Mouse (Mus musculus): ENCODE results near the gene Polr3h. TPM values are rescaled to one million over a fixed set of nuclear protein-coding genes. Genes with fewer than 3 reads are reported as not detected.

Polr3h gene
- total and polyA plus RNA-seq, 3 experiments: 40.5 to 224 (median 59.3) TPM

DNA sequence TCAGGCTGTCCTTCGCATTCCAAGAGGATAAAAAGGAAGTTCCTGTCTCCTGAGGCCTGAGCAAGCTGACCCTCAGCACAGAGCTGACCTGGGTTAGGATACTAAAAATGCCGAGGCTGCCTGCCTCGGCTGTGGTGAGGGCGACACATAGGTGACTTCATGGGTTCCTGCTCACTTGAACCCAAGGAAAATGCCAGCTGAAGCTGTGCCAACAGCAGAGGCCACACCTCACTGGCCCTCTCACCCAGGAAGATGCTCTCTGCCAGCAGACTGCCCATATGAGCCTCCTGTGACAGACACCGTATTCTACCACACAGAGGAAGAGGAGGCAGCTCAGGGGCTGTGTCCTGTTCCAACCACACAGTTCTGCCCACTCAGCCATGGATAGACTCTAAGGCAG is 7.0 kb downstream of the Polr3h start:
- TF ChIP-seq MXI1 (IDR thresholded peaks at IDR 0.05; ENCODE audit: low read depth, low read length): no peak
- TF ChIP-seq BHLHE40 (IDR thresholded peaks at IDR 0.05; ENCODE audit: low read depth, low read length): no peak
- TF ChIP-seq CHD1 (IDR thresholded peaks at IDR 0.05; ENCODE audit: low read depth, low read length): no peak
- no peak for TF ChIP-seq MAZ (IDR thresholded peaks at IDR 0.05; ENCODE audit: low read depth, low read length)
- no peak for TF ChIP-seq ZMIZ1 (IDR thresholded peaks at IDR 0.05; ENCODE audit: low read depth, low read length)
- no peak for TF ChIP-seq ETS1 (conservative IDR thresholded peaks at IDR 0.05; ENCODE audit: low read depth, low read length)
- peaks cover 11 to 25% of the 10 kb centered on the region in 2 experiments for H3K4me1 ChIP-seq (ENCODE audit: control insufficient read depth in 1 of 2, insufficient read depth in 2 of 2)

DNA sequence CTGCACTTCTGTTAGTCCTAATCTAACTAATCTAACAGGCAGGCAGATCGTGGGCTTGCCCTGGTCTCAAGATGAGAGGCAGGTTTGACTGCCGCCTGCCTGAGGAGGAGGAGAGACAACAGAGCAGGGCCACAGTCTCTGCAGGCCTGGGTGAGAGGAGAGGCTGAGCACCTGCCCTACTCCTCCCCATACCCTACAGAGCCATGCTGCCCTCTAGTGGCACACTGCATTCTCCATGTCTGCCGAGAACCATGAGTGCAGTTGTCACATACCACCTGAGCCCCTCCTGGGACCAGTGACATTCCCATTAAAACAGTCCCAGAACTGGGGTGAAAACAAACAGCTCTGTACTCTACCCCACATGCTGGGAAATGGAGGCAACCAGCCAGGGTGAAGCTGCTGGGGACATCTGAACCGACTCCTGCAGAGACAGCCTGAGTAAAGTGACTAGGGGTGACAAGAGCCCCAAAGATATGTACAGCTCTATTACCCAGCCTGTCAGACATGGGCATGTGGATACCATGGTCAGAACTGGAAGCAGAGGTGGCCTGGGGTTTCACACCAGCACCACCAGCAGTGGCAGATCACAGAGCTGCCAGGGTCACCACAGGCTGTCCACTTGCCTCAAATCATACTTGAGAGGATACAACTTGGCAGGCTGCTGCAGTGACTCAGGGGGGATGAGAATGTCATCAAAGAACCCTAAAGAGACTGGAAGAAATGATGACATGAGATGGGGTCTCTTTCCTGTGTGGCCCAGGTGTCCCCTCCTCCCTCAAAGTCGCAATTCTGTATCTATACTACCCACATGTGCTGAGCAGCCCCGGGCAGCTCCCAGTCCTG is 8.2 kb downstream of the Polr3h start:
- H3K36me3 ChIP-seq (replicated peaks in 1 of 2; ENCODE audit: control insufficient read depth in 1 of 2, insufficient read depth in 1 of 2, low read length in 1 of 2): peaks cover 54 to 95% of the 10 kb centered on the region in 2 experiments
- no peaks in the 10 kb centered on the region for H3K27me3 ChIP-seq (replicated peaks)
- no peak overlapping the region for H3K9ac ChIP-seq (ENCODE audit: insufficient read depth, low read depth)
- dilution Hi-C loops (cut with MboI; ENCODE audit: extremely low pct_ligation_motif_present, extremely low pct_unique_long_range_greater_than_20kb, low sequenced_read_pairs) (no loop called here), in situ Hi-C loops (cut with MboI; ENCODE audit: low pct_ligation_motif_present, low pct_unique_long_range_greater_than_20kb, low sequenced_read_pairs) (loop anchor here (25.0 kb wide), 1 partner anchor 206 kb away; no protein-coding TSS in a partner anchor)
- no peaks in the 10 kb centered on the region for H3K9me3 ChIP-seq (replicated peaks; ENCODE audit: low read length)
- peak; percentile 67 for DNase-seq (ENCODE audit: extremely low read depth)
- H3K4me2 ChIP-seq (ENCODE audit: insufficient read depth, low read depth, poor library complexity, severe bottlenecking): no peak overlapping the region
- peaks cover 4% of the 10 kb centered on the region; the same call in 1 of the 2 replicates for H3K79me2 ChIP-seq (replicated peaks; ENCODE audit: control insufficient read depth, extremely low read depth, insufficient read depth, poor library complexity, severe bottlenecking)
- H3K4me1 ChIP-seq (ENCODE audit: control insufficient read depth in 1 of 2, insufficient read depth in 2 of 2): peaks cover 7 to 15% of the 10 kb centered on the region in 2 experiments; a peak in 1 of 4 replicates
- no peak overlapping the region for H3K27ac ChIP-seq (ENCODE audit: insufficient read depth, low read depth)
- H3K4me3 ChIP-seq (replicated peaks in 1 of 3; ENCODE audit: low read depth in 2 of 3, low read length in 2 of 3, poor library complexity in 1 of 3): no peak overlapping the region
- TF ChIP-seq ZC3H11A (IDR thresholded peaks at IDR 0.05; ENCODE audit: low read depth, low read length) (peak; percentile 12; the same call in 1 of the 2 replicates), ZKSCAN1 (IDR thresholded peaks at IDR 0.05; ENCODE audit: borderline replicate concordance, low read depth, low read length) (no peak), MYC (IDR thresholded peaks at IDR 0.05; ENCODE audit: low read depth, low read length) (no peak), JUND (conservative IDR thresholded peaks at IDR 0.05; ENCODE audit: low read depth, low read length) (no peak), GABPA (IDR thresholded peaks at IDR 0.05; ENCODE audit: insufficient replicate concordance, low read depth, low read length) (no peak), SIN3A (IDR thresholded peaks at IDR 0.05; ENCODE audit: low read length) (no peak), TCF12 (IDR thresholded peaks at IDR 0.05; ENCODE audit: low read depth, low read length) (no peak), RAD21 (IDR thresholded peaks at IDR 0.05; ENCODE audit: low read depth, low read length) (peak; percentile 76), NRF1 (IDR thresholded peaks at IDR 0.05; ENCODE audit: low read depth, low read length) (no peak), CTCF (conservative IDR thresholded peaks at IDR 0.05 in 1 of 2, IDR thresholded peaks at IDR 0.05 in 1 of 2; ENCODE audit: low read depth in 2 of 2, low read length in 2 of 2) (peak; percentile 87), PAX5 (IDR thresholded peaks at IDR 0.05; ENCODE audit: low read length) (no peak), ETS1 (conservative IDR thresholded peaks at IDR 0.05; ENCODE audit: low read depth, low read length) (no peak), CHD1 (IDR thresholded peaks at IDR 0.05; ENCODE audit: low read depth, low read length) (no peak), ZNF384 (IDR thresholded peaks at IDR 0.05; ENCODE audit: low read depth, low read length) (no peak), MEF2A (IDR thresholded peaks at IDR 0.05; ENCODE audit: borderline replicate concordance, low read depth, low read length) (no peak), SMC3 (IDR thresholded peaks at IDR 0.05; ENCODE audit: low read depth, low read length) (peak; percentile 74), USF1 (IDR thresholded peaks at IDR 0.05; ENCODE audit: low read depth, low read length) (no peak), KAT2A (IDR thresholded peaks at IDR 0.05; ENCODE audit: insufficient replicate concordance, low read length) (no peak), JUN (IDR thresholded peaks at IDR 0.05; ENCODE audit: insufficient read depth, low read depth, low read length) (no peak), MAX (IDR thresholded peaks at IDR 0.05; ENCODE audit: low read length) (no peak), NELFE (IDR thresholded peaks at IDR 0.05; ENCODE audit: low read depth, low read length) (no peak), EP300 (IDR thresholded peaks at IDR 0.05; ENCODE audit: low read length) (no peak), POLR2A (IDR thresholded peaks at IDR 0.05; ENCODE audit: low read depth, low read length) (no peak), RCOR1 (conservative IDR thresholded peaks at IDR 0.05; ENCODE audit: low read depth, low read length) (no peak), IRF4 (IDR thresholded peaks at IDR 0.05; ENCODE audit: low read depth, low read length) (0 out of 2 replicates have a peak, but pooled peaks have one; percentile 30), CHD2 (IDR thresholded peaks at IDR 0.05; ENCODE audit: low read length) (no peak), MXI1 (IDR thresholded peaks at IDR 0.05; ENCODE audit: low read depth, low read length) (no peak), E2F4 (IDR thresholded peaks at IDR 0.05; ENCODE audit: insufficient replicate concordance, low read depth, low read length) (no peak)

More for the DNA sequence above, 7.0 kb downstream of the Polr3h start:
- peaks cover 12% of the 10 kb centered on the region for H3K79me2 ChIP-seq (replicated peaks; ENCODE audit: control insufficient read depth, extremely low read depth, insufficient read depth, poor library complexity, severe bottlenecking)
- H3K9ac ChIP-seq (ENCODE audit: insufficient read depth, low read depth): no peak overlapping the region
- dilution Hi-C loops (cut with MboI; ENCODE audit: extremely low pct_ligation_motif_present, extremely low pct_unique_long_range_greater_than_20kb, low sequenced_read_pairs): no loop called here
- H3K4me3 ChIP-seq (replicated peaks in 1 of 3; ENCODE audit: low read depth in 2 of 3, low read length in 2 of 3, poor library complexity in 1 of 3): no peak overlapping the region
- H3K27ac ChIP-seq (ENCODE audit: insufficient read depth, low read depth): no peak overlapping the region
- no peaks in the 10 kb centered on the region for H3K27me3 ChIP-seq (replicated peaks)
- H3K9me3 ChIP-seq (replicated peaks; ENCODE audit: low read length): no peaks in the 10 kb centered on the region
- peaks cover 48 to 94% of the 10 kb centered on the region in 2 experiments for H3K36me3 ChIP-seq (replicated peaks in 1 of 2; ENCODE audit: control insufficient read depth in 1 of 2, insufficient read depth in 1 of 2, low read length in 1 of 2)
- in situ Hi-C loops (cut with MboI; ENCODE audit: low pct_ligation_motif_present, low pct_unique_long_range_greater_than_20kb, low sequenced_read_pairs): loop anchor here (25.0 kb wide), 1 partner anchor 207 kb away; no protein-coding TSS in a partner anchor
- no peak overlapping the region for H3K4me2 ChIP-seq (ENCODE audit: insufficient read depth, low read depth, poor library complexity, severe bottlenecking)
- no peak for DNase-seq (ENCODE audit: extremely low read depth)

Data from CH12.LX (cell line).